Mouse (Mus musculus) hindlimb bud, embryonic 11.5 days (tissue): ENCODE measurements around the gene Olfr136.

ENCODE experiments used
- DNase-seq: peaks from one replicate; pipeline ENCODE4 v3.0.0-alpha.2; 2012; ENCODE audit warnings: low read depth, low spot score; ENCODE audit errors: extremely low spot score

Olfr136 gene

GRCm38 (mm10) chr17:38329531-38329930, at the start of gene Olfr136:
Gene Olfr136 (plus strand): TSS chr17:38329831.
- DNase-seq: no peak

- DNase-seq: no peak
These were observed 22.2 kb upstream of the Olfr136 start, which contains the start of gene Olfr137 for GRCm38 (mm10) chr17:38307470-38307869. Gene Olfr137 (minus strand): TSS chr17:38307570.
